Mouse (Mus musculus) kidney, adult 2 months (tissue): ENCODE results near the gene Cacna1d. TPM values are rescaled to one million over a fixed set of nuclear protein-coding genes. Genes with fewer than 3 reads are reported as not detected.

ENCODE experiments used
- DNase-seq: peaks from one replicate; pipeline ENCODE4 v3.0.0; 2021
- H3K27ac ChIP-seq: fragments of 200-500 bp; 2 replicates; pipeline ENCODE4 v1.5.1; 2012; ENCODE audit warnings: low read depth, low read length, control low read depth, inconsistent platforms; ENCODE audit not compliant: insufficient read depth
- H3K27me3 ChIP-seq: fragments of 200-500 bp; replicated peaks from 2 replicates; pipeline ENCODE4 v1.6.1; 2012; ENCODE audit warnings: mild to moderate bottlenecking, moderate library complexity, low read length, inconsistent platforms; ENCODE audit not compliant: control insufficient read depth, insufficient read depth
- H3K36me3 ChIP-seq: fragments of 200-500 bp; 2 replicates; pipeline ENCODE4 v1.6.1; 2012; ENCODE audit warnings: mild to moderate bottlenecking, moderate library complexity, low read length, inconsistent platforms; ENCODE audit not compliant: control insufficient read depth, insufficient read depth
- H3K4me1 ChIP-seq: fragments of 200-500 bp; 2 replicates; pipeline ENCODE4 v1.6.1; 2011; ENCODE audit warnings: low read length; ENCODE audit not compliant: control insufficient read depth, insufficient read depth
- H3K4me3 ChIP-seq: fragments of 200-500 bp; 2 replicates; pipeline ENCODE4 v1.5.1; 2011; ENCODE audit warnings: mild to moderate bottlenecking, low read depth, low read length, control low read depth; ENCODE audit not compliant: insufficient read depth
- CTCF ChIP-seq: fragments of 200-500 bp; conservative IDR thresholded peaks from 2 replicates; pipeline ENCODE4 v1.5.1; 2011; ENCODE audit warnings: low read depth, mild to moderate bottlenecking, control low read depth, low read length, moderate library complexity, mixed read lengths; ENCODE audit not compliant: insufficient read depth, insufficient read length
- POLR2A ChIP-seq: fragments of 200-500 bp; IDR thresholded peaks from one replicate; pipeline ENCODE4 v1.6.1; 2011; ENCODE audit warnings: low read depth, low read length, control low read depth
- WGBS: fragments of 180-500 bp; shearing (Covaris S2); methylation state at CpG from one replicate; pipeline ENCODE4 v1.1.7; 2018; 5-methylcytosine and 5-hydroxymethylcytosine counted together
- polyA plus RNA-seq: library from polyadenylated mRNA; depleted of rRNA; stranded (reverse); fragments of >200 nt; gene quantifications from 2 replicates; pipeline ENCODE4 v1.2.3, GENCODE M21; 2012

Cacna1d gene
- polyA plus RNA-seq, 1 experiment: 4.0 TPM

- WGBS: 91% methylated on average over 1 of the region's 1 CpGs
- H3K27ac ChIP-seq: no peak overlapping the region
Observed at GRCm38 (mm10) chr14:30331856-30332255, 159.4 kb downstream of the Cacna1d start.

GRCm38 (mm10) chr14:30330416-30331181 lies 160.7 kb downstream of the Cacna1d start:
- H3K4me1 ChIP-seq: peaks cover 7% of the 10 kb centered on the region; the same call in 1 of the 2 replicates
- no peaks in the 10 kb centered on the region for H3K36me3 ChIP-seq
- H3K4me3 ChIP-seq: no peak overlapping the region
- no peak overlapping the region for H3K27ac ChIP-seq
- TF ChIP-seq POLR2A (no peak), CTCF (no peak)
- H3K27me3 ChIP-seq: no peaks in the 10 kb centered on the region
- 73% methylated on average over 17 of the region's 17 CpGs for WGBS
- DNase-seq: no peak

More at GRCm38 (mm10) chr14:30331856-30332255, 159.4 kb downstream of the Cacna1d start:
- no peaks in the 10 kb centered on the region for H3K4me1 ChIP-seq
- no peak for DNase-seq
- H3K36me3 ChIP-seq: no peaks in the 10 kb centered on the region
- TF ChIP-seq CTCF (no peak), POLR2A (no peak)
- H3K27me3 ChIP-seq: no peaks in the 10 kb centered on the region
- no peak overlapping the region for H3K4me3 ChIP-seq

DNA sequence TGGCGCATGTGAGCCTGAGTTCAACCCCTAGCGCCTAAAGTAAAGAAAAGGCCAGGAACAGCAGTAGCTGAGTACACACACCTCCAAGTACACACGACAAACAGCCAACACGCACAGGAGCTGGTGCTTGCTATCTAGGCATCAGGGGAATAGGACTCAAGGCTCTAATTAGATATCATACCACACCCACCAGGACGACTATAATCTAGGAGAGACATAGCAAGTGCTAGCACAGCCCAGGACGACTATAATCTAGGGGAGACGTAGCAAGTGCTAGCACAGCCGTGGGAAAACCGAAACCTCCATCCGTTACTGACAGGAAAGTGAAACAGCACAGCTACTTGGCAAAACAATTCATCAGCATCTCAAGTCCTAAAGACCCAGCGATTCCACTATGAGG lies 162.1 kb downstream of the Cacna1d start:
- no peaks in the 10 kb centered on the region for H3K27me3 ChIP-seq
- H3K27ac ChIP-seq: no peak overlapping the region
- H3K4me1 ChIP-seq: peaks cover 7% of the 10 kb centered on the region; the same call in 1 of the 2 replicates
- no peak for DNase-seq
- no peak overlapping the region for H3K4me3 ChIP-seq
- no peaks in the 10 kb centered on the region for H3K36me3 ChIP-seq
- no peak for TF ChIP-seq CTCF
- WGBS: 77% methylated on average over 11 of the region's 11 CpGs

- WGBS: 67% methylated on average over 7 of the region's 7 CpGs
- Histone ChIP-seq H3K36me3 (no peaks in the 10 kb centered on the region), H3K4me3 (no peak overlapping the region), H3K27ac (no peak overlapping the region), H3K4me1 (peaks cover 7% of the 10 kb centered on the region; the same call in 1 of the 2 replicates), H3K27me3 (no peaks in the 10 kb centered on the region)
- no peak for DNase-seq
- no peak for TF ChIP-seq POLR2A
- no peak for TF ChIP-seq CTCF
Observed at GRCm38 (mm10) chr14:30327452-30327851, 163.8 kb downstream of the Cacna1d start.

GRCm38 (mm10) chr14:30327051-30327450 lies 164.2 kb downstream of the Cacna1d start:
- H3K4me3 ChIP-seq: no peak overlapping the region
- H3K36me3 ChIP-seq: no peaks in the 10 kb centered on the region
- H3K4me1 ChIP-seq: peaks cover 7% of the 10 kb centered on the region; the same call in 1 of the 2 replicates
- H3K27ac ChIP-seq: no peak overlapping the region
- no peak for DNase-seq
- WGBS: 58% methylated on average over 8 of the region's 8 CpGs
- no peaks in the 10 kb centered on the region for H3K27me3 ChIP-seq
- TF ChIP-seq CTCF (no peak), POLR2A (no peak)

- 51% methylated on average over 4 of the region's 4 CpGs for WGBS
- TF ChIP-seq POLR2A (no peak), CTCF (no peak)
- H3K4me1 ChIP-seq: peaks cover 7% of the 10 kb centered on the region; the same call in 1 of the 2 replicates
- peak overlapping the region; percentile 60 for H3K27ac ChIP-seq
- H3K27me3 ChIP-seq: no peaks in the 10 kb centered on the region
- H3K36me3 ChIP-seq: no peaks in the 10 kb centered on the region
- DNase-seq: peak; percentile 47
- H3K4me3 ChIP-seq: no peak overlapping the region
Observed at GRCm38 (mm10) chr14:30326226-30326625, 165.0 kb downstream of the Cacna1d start.

GRCm38 (mm10) chr14:30324994-30325393 lies 166.3 kb downstream of the Cacna1d start:
- Histone ChIP-seq H3K27ac (no peak overlapping the region), H3K4me3 (no peak overlapping the region), H3K36me3 (no peaks in the 10 kb centered on the region), H3K4me1 (peaks cover 7% of the 10 kb centered on the region; the same call in 1 of the 2 replicates), H3K27me3 (no peaks in the 10 kb centered on the region)
- WGBS: 73% methylated on average over 5 of the region's 5 CpGs
- no peak for DNase-seq
- TF ChIP-seq POLR2A: no peak
- TF ChIP-seq CTCF: no peak
